Mouse (Mus musculus) brain, adult 10 weeks (tissue): ENCODE results near the gene Alkal2. TPM values are rescaled to one million over a fixed set of nuclear protein-coding genes. Genes with fewer than 3 reads are reported as not detected.

Experiments used
- polyA plus RNA-seq: library from polyadenylated mRNA; stranded (reverse); fragments of 350-450 nt; fragmentation: Illumina TruSeq; extraction: RNeasy Lipid Tissue Mini Kit (QIAGEN cat#74804); gene quantifications from one replicate; pipeline ENCODE4 v1.2.3, GENCODE M21; 2015; ENCODE audit warnings: low read depth, low replicate concordance

The Alkal2 gene
- 2.8 TPM for polyA plus RNA-seq

GRCm38 (mm10) chr12:30883986-30884621 is at the start of gene Alkal2:
TSS of gene Alkal2 (plus strand) at chr12:30884322.

GRCm38 (mm10) chr12:30911261-30912047 is 27.3 kb downstream of the Alkal2 start, which contains the start of the genes Acp1 and Sh3yl1:
TSS of gene Acp1 (minus strand) at chr12:30911589.
TSS of gene Sh3yl1 (plus strand) at chr12:30911668.

Other genes starting within 250 kb of the Alkal2 start
- 70.1 TPM for gene Acp1, start 27.3 kb downstream of the Alkal2 start, polyA plus RNA-seq
- gene Sh3yl1, start 27.3 kb downstream of the Alkal2 start, polyA plus RNA-seq, result 9.9 TPM
- gene Fam110c, start 189.5 kb downstream of the Alkal2 start, polyA plus RNA-seq, result not detected